ENCODE assay signal across 8 mouse cellular contexts in genomic region chr3:80079801-80080418, GRCm38 (mm10).
A peak's percentile ranks its signal among the peaks of the same experiment; 100 is the strongest.
DNase-seq lines count a peak whose midpoint lies in the region; ATAC-seq and TF ChIP-seq lines count a peak whose summit lies in the region.

No protein-coding gene starts in this region.

- H3K9ac ChIP-seq in heart, adult 2 months (ENCODE audit: low read depth, low read length), result no peak overlapping the region
- no peak overlapping the region for H3K9ac ChIP-seq in intestine, embryonic 15.5 days
- H3K9ac ChIP-seq in midbrain, embryonic 11.5 days (ENCODE audit: low read length), result no peak overlapping the region

- H3K27ac ChIP-seq in heart, adult 2 months, result no peak overlapping the region
- H3K27ac ChIP-seq in intestine, embryonic 15.5 days, result no peak overlapping the region
- no peak overlapping the region for H3K27ac ChIP-seq in midbrain, embryonic 11.5 days (ENCODE audit: low read depth, low read length)

- H3K4me1 ChIP-seq in heart, adult 2 months (ENCODE audit: control insufficient read depth, insufficient read depth, low read length), result no peaks in the 10 kb centered on the region; the same call in 1 of the 2 replicates
- H3K4me1 ChIP-seq in intestine, embryonic 15.5 days (replicated peaks), result no peaks in the 10 kb centered on the region
- no peaks in the 10 kb centered on the region for H3K4me1 ChIP-seq in midbrain, embryonic 11.5 days (ENCODE audit: control insufficient read depth, insufficient read depth, low read length)

- 0 out of 2 replicates have a peak, but pooled peaks cover 1% of the 10 kb centered on the region for H3K36me3 ChIP-seq in heart, adult 2 months (ENCODE audit: control insufficient read depth, insufficient read depth, low read length)
- no peaks in the 10 kb centered on the region for H3K36me3 ChIP-seq in intestine, embryonic 15.5 days
- no peaks in the 10 kb centered on the region for H3K36me3 ChIP-seq in midbrain, embryonic 11.5 days (ENCODE audit: control insufficient read depth, insufficient read depth, low read length)

- DNase-seq in heart, adult 2 months, result peak; percentile 40 to 67
- DNase-seq in heart, adult 11 months, result no peak
- peak; percentile 90 to 93 for DNase-seq in cerebellum, postnatal 10 days
- peak; percentile 60 to 67 for DNase-seq in frontal cortex, postnatal 25 days (ENCODE audit: low spot score in 2 of 2)
- peak; percentile 72 to 85 for DNase-seq in left cerebral cortex, postnatal 14 days (ENCODE audit: low spot score in 2 of 2)
- DNase-seq in midbrain, embryonic 11.5 days (ENCODE audit: low spot score, missing footprints), result peak; percentile 91
- DNase-seq in skeletal muscle tissue, adult 2 months (ENCODE audit: low read depth, low spot score), result peak; percentile 13

- no peak for TF ChIP-seq POLR2A in heart, adult 2 months (IDR thresholded peaks at IDR 0.05; ENCODE audit: insufficient read depth, low read depth, low read length)

- H3K4me3 ChIP-seq in heart, adult 2 months, result peak overlapping the region; percentile 32; the same call in 1 of the 2 replicates
- H3K4me3 ChIP-seq in intestine, embryonic 15.5 days (replicated peaks), result peak overlapping the region; percentile 6; the same call in 1 of the 2 replicates
- no peak overlapping the region for H3K4me3 ChIP-seq in midbrain, embryonic 11.5 days (ENCODE audit: low read depth, low read length)

- peak overlapping the region; percentile 48 for H3K4me2 ChIP-seq in intestine, embryonic 15.5 days (replicated peaks)
- no peak overlapping the region for H3K4me2 ChIP-seq in midbrain, embryonic 11.5 days

- intact Hi-C loops in heart, adult 2 months (cut with DNase I), result loop anchor here (5.0 kb wide), 2 partner anchors 717 to 727 kb away; no protein-coding TSS in a partner anchor
- intact Hi-C loops in left cerebral cortex, postnatal 14 days (cut with DNase I), result loop anchor here (2.0 to 10.0 kb wide), 8 partner anchors 77 to 1845 kb away; partner anchors contain the start of gene Gria2

- ATAC-seq in intestine, embryonic 15.5 days, result no peak
- ATAC-seq in midbrain, embryonic 11.5 days (ENCODE audit: low FRiP score), result no peak

- no peaks in the 10 kb centered on the region for H3K79me2 ChIP-seq in heart, adult 2 months (replicated peaks; ENCODE audit: control insufficient read depth, insufficient read depth, low read length)

- H3K9me3 ChIP-seq in intestine, embryonic 15.5 days, result no peaks in the 10 kb centered on the region
- H3K9me3 ChIP-seq in midbrain, embryonic 11.5 days (ENCODE audit: control insufficient read depth, low read length), result no peaks in the 10 kb centered on the region

- TF ChIP-seq CTCF in heart, adult 2 months (IDR thresholded peaks at IDR 0.05), result peak; percentile 95

- no peaks in the 10 kb centered on the region for H3K27me3 ChIP-seq in heart, adult 2 months (ENCODE audit: control insufficient read depth, insufficient read depth, low read length)
- H3K27me3 ChIP-seq in intestine, embryonic 15.5 days (replicated peaks), result no peaks in the 10 kb centered on the region
- H3K27me3 ChIP-seq in midbrain, embryonic 11.5 days (ENCODE audit: control insufficient read depth, insufficient read depth, low read length), result no peaks in the 10 kb centered on the region

- 8% methylated on average over 10 of the region's 10 CpGs for WGBS in heart, adult 2 months
- 13% methylated on average over 10 of the region's 10 CpGs for WGBS in intestine, embryonic 15.5 days
- WGBS in midbrain, embryonic 11.5 days, result 24% methylated on average over 10 of the region's 10 CpGs

- no peak for TF ChIP-seq EP300 in heart, adult 2 months (IDR thresholded peaks at IDR 0.05; ENCODE audit: insufficient read depth, low read depth, low read length)
